Comparison of ENCODE assay signal across 10 mouse cellular contexts in genomic region chr4:59329461-59330304, GRCm38 (mm10).
DNase-seq lines count a peak whose midpoint lies in the region; ATAC-seq lines count a peak whose summit lies in the region.
"Had no signal": no experiment of that assay in that cellular context is flagged by ENCODE, and none has a peak within 500 bp of the region (broad histone marks: within the 10 kb centered on the region; RNA-seq: fewer than 3 reads in every experiment).

No protein-coding gene starts in this region.

- no peak overlapping the region for H3K9ac ChIP-seq in heart, embryonic 13.5 days
- no peak overlapping the region for H3K9ac ChIP-seq in hindbrain, embryonic 16.5 days (ENCODE audit: low read depth, low read length)
- no peak overlapping the region for H3K9ac ChIP-seq in midbrain, embryonic 16.5 days (ENCODE audit: low read depth, low read length)

- peak; percentile 64; the same call in 1 of the 2 replicates for ATAC-seq in heart, embryonic 13.5 days (ENCODE audit: extremely low read depth, insufficient number of reproducible peaks, low FRiP score, low TSS enrichment)
- ATAC-seq in hindbrain, embryonic 16.5 days = no peak
- no peak for ATAC-seq in midbrain, embryonic 16.5 days
- ATAC-seq: forebrain, embryonic 14.5 days had no signal

- WGBS in heart, embryonic 10.5 days = 74% methylated on average over 19 of the region's 19 CpGs
- WGBS in heart, embryonic 13.5 days = 61% methylated on average over 19 of the region's 19 CpGs
- WGBS in hindbrain, embryonic 16.5 days = 84% methylated on average over 19 of the region's 19 CpGs
- WGBS in midbrain, embryonic 16.5 days = 84% methylated on average over 19 of the region's 19 CpGs

- H3K4me2 ChIP-seq in heart, embryonic 13.5 days = no peak overlapping the region
- H3K4me2 ChIP-seq in hindbrain, embryonic 16.5 days (ENCODE audit: low read length) = no peak overlapping the region
- H3K4me2 ChIP-seq in midbrain, embryonic 16.5 days (ENCODE audit: low read length) = no peak overlapping the region

- no peaks in the 10 kb centered on the region for H3K27me3 ChIP-seq in heart, embryonic 10.5 days (ENCODE audit: insufficient read depth, poor library complexity, severe bottlenecking)
- H3K27me3 ChIP-seq in heart, embryonic 13.5 days (replicated peaks) = no peaks in the 10 kb centered on the region
- H3K27me3 ChIP-seq in hindbrain, embryonic 16.5 days (replicated peaks; ENCODE audit: control insufficient read depth, insufficient read depth, low read length) = no peaks in the 10 kb centered on the region
- no peaks in the 10 kb centered on the region for H3K27me3 ChIP-seq in midbrain, embryonic 16.5 days (ENCODE audit: control insufficient read depth, insufficient read depth, low read depth, low read length)

- no peaks in the 10 kb centered on the region for H3K36me3 ChIP-seq in heart, embryonic 10.5 days
- no peaks in the 10 kb centered on the region for H3K36me3 ChIP-seq in heart, embryonic 13.5 days
- H3K36me3 ChIP-seq in hindbrain, embryonic 16.5 days (ENCODE audit: control insufficient read depth, insufficient read depth, low read length) = no peaks in the 10 kb centered on the region
- H3K36me3 ChIP-seq in midbrain, embryonic 16.5 days (ENCODE audit: control insufficient read depth, insufficient read depth, low read length) = no peaks in the 10 kb centered on the region
- H3K36me3 ChIP-seq: hindbrain, embryonic 10.5 days had no signal

- peaks cover 13% of the 10 kb centered on the region for H3K4me1 ChIP-seq in heart, embryonic 10.5 days
- H3K4me1 ChIP-seq in heart, embryonic 13.5 days = peaks cover 38% of the 10 kb centered on the region
- H3K4me1 ChIP-seq in hindbrain, embryonic 16.5 days (ENCODE audit: control insufficient read depth, insufficient read depth, low read depth, low read length) = no peaks in the 10 kb centered on the region
- no peaks in the 10 kb centered on the region for H3K4me1 ChIP-seq in midbrain, embryonic 16.5 days (ENCODE audit: control insufficient read depth, insufficient read depth, low read length)
- H3K4me1 ChIP-seq: hindbrain, embryonic 10.5 days had no signal

- DNase-seq in heart, adult 11 months = peak; percentile 97
- DNase-seq in heart, embryonic 10.5 days (ENCODE audit: low spot score) = no peak
- DNase-seq in thymus, postnatal 25 days = peak; percentile 7
- no peak for DNase-seq in thymus, postnatal 36 days
- DNase-seq in yolk sac, embryonic 10.5 days (ENCODE audit: low spot score) = peak; percentile 71

- H3K4me3 ChIP-seq in heart, embryonic 10.5 days = no peak overlapping the region
- no peak overlapping the region for H3K4me3 ChIP-seq in heart, embryonic 13.5 days
- H3K4me3 ChIP-seq in hindbrain, embryonic 16.5 days (ENCODE audit: low read length) = no peak overlapping the region
- H3K4me3 ChIP-seq in midbrain, embryonic 16.5 days (ENCODE audit: low read depth, low read length) = no peak overlapping the region
- H3K4me3 ChIP-seq: hindbrain, embryonic 10.5 days had no signal

- H3K9me3 ChIP-seq in heart, embryonic 10.5 days = no peaks in the 10 kb centered on the region
- no peaks in the 10 kb centered on the region for H3K9me3 ChIP-seq in heart, embryonic 13.5 days
- no peaks in the 10 kb centered on the region for H3K9me3 ChIP-seq in hindbrain, embryonic 16.5 days (ENCODE audit: control insufficient read depth, low read length)
- H3K9me3 ChIP-seq in midbrain, embryonic 16.5 days (replicated peaks; ENCODE audit: control insufficient read depth, low read length, poor library complexity, severe bottlenecking) = no peaks in the 10 kb centered on the region
- H3K9me3 ChIP-seq: hindbrain, embryonic 10.5 days had no signal

- H3K27ac ChIP-seq in heart, embryonic 10.5 days = no peak overlapping the region
- H3K27ac ChIP-seq in heart, embryonic 13.5 days (replicated peaks) = peak overlapping the region; percentile 74
- no peak overlapping the region for H3K27ac ChIP-seq in hindbrain, embryonic 16.5 days (ENCODE audit: low read depth, low read length)
- H3K27ac ChIP-seq in midbrain, embryonic 16.5 days (ENCODE audit: low read length) = no peak overlapping the region
- H3K27ac ChIP-seq: hindbrain, embryonic 10.5 days had no signal

Comparison
In these comparisons a context has a peak if more than half of its experiments do, and no peak if none do; other contexts are left out.
1. DNase-seq: peak in heart, adult 11 months (single experiment), thymus, postnatal 25 days (single experiment) and yolk sac, embryonic 10.5 days (single experiment); none in heart, embryonic 10.5 days (single experiment) and thymus, postnatal 36 days (0 of 2).